In genomic region chr6:66465137-66465853, GRCm38 (mm10) we compare ENCODE assay signal across 17 mouse cellular contexts.
DNase-seq lines count a peak whose midpoint lies in the region; ATAC-seq and TF ChIP-seq lines count a peak whose summit lies in the region.
"Had no signal": no experiment of that assay in that cellular context is flagged by ENCODE, and none has a peak within 500 bp of the region (broad histone marks: within the 10 kb centered on the region; RNA-seq: fewer than 3 reads in every experiment).

No protein-coding gene starts in this region.

- H3K4me2 ChIP-seq in hindbrain, embryonic 14.5 days (replicated peaks): no peak overlapping the region
- H3K4me2 ChIP-seq in neural tube, embryonic 12.5 days (replicated peaks): no peak overlapping the region
- H3K4me2 ChIP-seq in neural tube, embryonic 15.5 days: no peak overlapping the region
- H3K4me2 ChIP-seq: hindbrain, embryonic 13.5 days; liver, embryonic 13.5 days had no signal

- H3K27ac ChIP-seq in hindbrain, embryonic 10.5 days: peak overlapping the region; percentile 74
- no peak overlapping the region for H3K27ac ChIP-seq in hindbrain, embryonic 14.5 days
- H3K27ac ChIP-seq in neural tube, embryonic 12.5 days: no peak overlapping the region
- H3K27ac ChIP-seq in neural tube, embryonic 15.5 days (replicated peaks): no peak overlapping the region
- H3K27ac ChIP-seq: heart, adult 2 months; hindbrain, embryonic 13.5 days; kidney, postnatal 0 days; layer of hippocampus, adult 2 months; liver, embryonic 13.5 days had no signal

- no peak overlapping the region for H3K9ac ChIP-seq in hindbrain, embryonic 14.5 days
- H3K9ac ChIP-seq in neural tube, embryonic 12.5 days: no peak overlapping the region
- no peak overlapping the region for H3K9ac ChIP-seq in neural tube, embryonic 15.5 days (replicated peaks)
- H3K9ac ChIP-seq: hindbrain, embryonic 13.5 days; liver, embryonic 13.5 days had no signal

- no peak for ATAC-seq in hindbrain, embryonic 14.5 days (ENCODE audit: low FRiP score)
- peak; percentile 73 for ATAC-seq in neural tube, embryonic 12.5 days (ENCODE audit: low FRiP score, low read depth)
- ATAC-seq in neural tube, embryonic 15.5 days (ENCODE audit: low FRiP score): no peak
- ATAC-seq: activated CD4-positive, CD25-positive, alpha-beta regulatory T cell, adult 4 months had no signal

- 63% methylated on average over 11 of the region's 11 CpGs for WGBS in hindbrain, embryonic 10.5 days
- WGBS in hindbrain, embryonic 14.5 days: 52% methylated on average over 11 of the region's 11 CpGs
- 45% methylated on average over 11 of the region's 11 CpGs for WGBS in neural tube, embryonic 12.5 days
- 33% methylated on average over 11 of the region's 11 CpGs for WGBS in neural tube, embryonic 15.5 days

- no peak for TF ChIP-seq POLR2A in brain, embryonic 14.5 days (IDR thresholded peaks at IDR 0.05; ENCODE audit: borderline replicate concordance, extremely low read depth, insufficient read depth, insufficient read length, poor library complexity, severe bottlenecking)

- DNase-seq in hindbrain, embryonic 10.5 days (ENCODE audit: low spot score): no peak
- DNase-seq in hindbrain, embryonic 14.5 days (ENCODE audit: low spot score): no peak
- peak; percentile 3 for DNase-seq in brain, embryonic 14.5 days (ENCODE audit: low read depth)
- no peak for DNase-seq in left cerebral cortex, postnatal 4 days
- no peak for DNase-seq in cerebellum, postnatal 4 days (ENCODE audit: low spot score in 2 of 2)
- DNase-seq: adrenal gland, postnatal 14 days; cerebellum, adult 2 months; heart, adult 2 months; kidney, adult 11 months; liver, embryonic 13.5 days; right cerebral cortex, postnatal 14 days had no signal

- peaks cover 12% of the 10 kb centered on the region; the same call in 1 of the 2 replicates for H3K4me1 ChIP-seq in hindbrain, embryonic 10.5 days (replicated peaks)
- no peaks in the 10 kb centered on the region for H3K4me1 ChIP-seq in hindbrain, embryonic 14.5 days (replicated peaks; ENCODE audit: control insufficient read depth, insufficient read depth, low read length)
- H3K4me1 ChIP-seq in neural tube, embryonic 12.5 days: no peaks in the 10 kb centered on the region; the same call in 1 of the 2 replicates
- H3K4me1 ChIP-seq in neural tube, embryonic 15.5 days: no peaks in the 10 kb centered on the region
- H3K4me1 ChIP-seq: hindbrain, embryonic 13.5 days; liver, embryonic 13.5 days had no signal

- TF ChIP-seq CTCF in brain, embryonic 14.5 days (IDR thresholded peaks at IDR 0.05; ENCODE audit: borderline replicate concordance, extremely low read depth, insufficient read depth, insufficient read length): no peak

- intact Hi-C loops in left cerebral cortex, postnatal 4 days (cut with DNase I): loop anchor here (5.0 to 10.0 kb wide), 2 partner anchors 600 to 813 kb away; no protein-coding TSS in a partner anchor

- no peaks in the 10 kb centered on the region for H3K9me3 ChIP-seq in hindbrain, embryonic 10.5 days
- H3K9me3 ChIP-seq in hindbrain, embryonic 14.5 days (ENCODE audit: control insufficient read depth, low read length): no peaks in the 10 kb centered on the region
- no peaks in the 10 kb centered on the region for H3K9me3 ChIP-seq in neural tube, embryonic 12.5 days
- no peaks in the 10 kb centered on the region for H3K9me3 ChIP-seq in neural tube, embryonic 15.5 days (replicated peaks)
- H3K9me3 ChIP-seq: hindbrain, embryonic 13.5 days; liver, embryonic 13.5 days had no signal

- H3K27me3 ChIP-seq in hindbrain, embryonic 10.5 days (ENCODE audit: insufficient read depth, poor library complexity, severe bottlenecking): no peaks in the 10 kb centered on the region
- H3K27me3 ChIP-seq in hindbrain, embryonic 14.5 days (ENCODE audit: control insufficient read depth, insufficient read depth, low read length): no peaks in the 10 kb centered on the region
- no peaks in the 10 kb centered on the region for H3K27me3 ChIP-seq in neural tube, embryonic 12.5 days (replicated peaks)
- no peaks in the 10 kb centered on the region for H3K27me3 ChIP-seq in neural tube, embryonic 15.5 days (replicated peaks)
- H3K27me3 ChIP-seq: hindbrain, embryonic 13.5 days; liver, embryonic 13.5 days had no signal

- H3K36me3 ChIP-seq in hindbrain, embryonic 10.5 days: no peaks in the 10 kb centered on the region
- H3K36me3 ChIP-seq in hindbrain, embryonic 14.5 days (replicated peaks; ENCODE audit: control insufficient read depth, insufficient read depth): no peaks in the 10 kb centered on the region
- H3K36me3 ChIP-seq in neural tube, embryonic 12.5 days: no peaks in the 10 kb centered on the region
- no peaks in the 10 kb centered on the region for H3K36me3 ChIP-seq in neural tube, embryonic 15.5 days
- H3K36me3 ChIP-seq: hindbrain, embryonic 13.5 days; liver, embryonic 13.5 days had no signal

- no peak overlapping the region for H3K4me3 ChIP-seq in hindbrain, embryonic 10.5 days
- no peak overlapping the region for H3K4me3 ChIP-seq in hindbrain, embryonic 14.5 days (replicated peaks; ENCODE audit: low read length)
- no peak overlapping the region for H3K4me3 ChIP-seq in neural tube, embryonic 12.5 days
- no peak overlapping the region for H3K4me3 ChIP-seq in neural tube, embryonic 15.5 days (replicated peaks)
- H3K4me3 ChIP-seq: heart, adult 2 months; hindbrain, embryonic 13.5 days; layer of hippocampus, adult 2 months; liver, embryonic 13.5 days had no signal
